Mouse (Mus musculus): ENCODE measurements around the gene Kansl3. TPM values are rescaled to one million over a fixed set of nuclear protein-coding genes. Genes with fewer than 3 reads are reported as not detected.

Gene Kansl3
- polyA plus RNA-seq, 1 experiment from 2014 or later = 36.3 TPM

DNA sequence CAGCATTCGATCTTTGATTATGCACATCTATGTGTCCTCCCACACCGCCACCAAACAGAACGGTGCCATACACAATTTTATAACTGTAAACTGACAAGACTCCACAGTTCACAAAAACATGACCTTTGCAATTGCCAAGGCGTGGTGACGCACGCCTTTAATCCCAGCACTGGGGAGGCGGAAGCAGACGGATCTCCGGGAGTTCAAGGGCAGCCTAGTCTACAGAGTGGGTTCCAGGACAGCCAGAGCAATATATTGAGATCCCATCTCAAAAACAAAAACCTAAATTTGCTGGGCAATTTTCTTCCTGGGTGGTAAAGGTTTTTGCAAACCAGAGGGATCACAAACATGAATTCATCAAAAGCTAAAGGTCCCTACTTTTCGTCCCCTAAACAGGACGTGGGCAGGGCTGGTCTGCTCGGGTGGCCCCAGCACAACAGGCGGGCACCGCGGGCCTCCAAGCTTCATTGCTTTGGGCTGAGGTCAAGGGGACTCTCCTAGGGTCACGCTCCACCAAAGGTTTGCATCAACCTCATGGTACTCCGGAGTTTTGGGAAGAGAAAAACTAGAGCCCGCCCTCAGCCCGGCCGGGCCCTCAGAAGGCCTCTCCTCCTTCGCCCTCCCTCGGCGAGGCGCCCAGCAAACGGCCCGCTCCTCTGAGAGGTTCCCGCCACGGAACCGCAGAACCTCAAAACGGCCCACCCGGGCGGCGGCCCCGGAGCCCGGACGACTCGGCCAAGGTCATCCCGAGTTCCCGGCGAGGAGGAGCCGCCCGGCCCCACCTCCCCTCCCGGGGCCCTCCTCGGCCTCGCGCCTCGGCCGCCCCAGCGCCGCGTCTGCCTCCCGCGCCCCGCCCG, 641 bp downstream of the Kansl3 start:
- Histone ChIP-seq H3K27me3 (ENCODE audit: control insufficient read depth, insufficient read depth, low read length) (no peaks in the 10 kb centered on the region), H3K36me3 (replicated peaks; ENCODE audit: control insufficient read depth, insufficient read depth) (peaks cover 26% of the 10 kb centered on the region), H3K27ac (peak overlapping the region; percentile 65), H3K9ac (peak overlapping the region; percentile 88), H3K4me2 (replicated peaks) (peak overlapping the region; percentile 73), H3K4me3 (replicated peaks; ENCODE audit: low read length) (peak overlapping the region; percentile 86), H3K9me3 (ENCODE audit: control insufficient read depth, low read length) (no peaks in the 10 kb centered on the region), H3K4me1 (replicated peaks; ENCODE audit: control insufficient read depth, insufficient read depth, low read length) (peaks cover 16% of the 10 kb centered on the region)
- ATAC-seq (ENCODE audit: low FRiP score) = peak; percentile 79
- 6% methylated on average over 43 of the region's 55 CpGs for WGBS
- DNase-seq (ENCODE audit: low spot score) = no peak

DNA sequence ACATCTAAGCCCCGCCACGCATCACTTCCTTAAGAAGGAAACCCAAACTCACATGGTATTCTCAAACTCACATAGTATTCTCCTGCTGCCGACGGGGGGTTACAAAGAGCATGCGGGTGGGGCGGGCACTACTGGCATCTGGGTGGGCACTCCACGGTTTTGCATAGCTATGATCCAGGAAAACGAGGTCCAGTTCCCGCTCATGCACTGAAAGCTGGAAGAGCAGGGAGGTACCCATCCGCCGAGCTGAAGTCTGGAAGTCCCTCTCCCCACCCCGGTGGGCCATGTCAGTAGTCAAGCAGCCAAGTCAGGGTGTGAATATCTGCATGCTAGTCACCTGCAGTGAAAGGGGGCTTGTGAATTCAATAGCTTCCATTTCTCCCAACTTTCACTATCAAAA, 1.3 kb downstream of the Kansl3 start:
- peak overlapping the region; percentile 86 for H3K4me3 ChIP-seq (replicated peaks; ENCODE audit: low read length)
- no peaks in the 10 kb centered on the region for H3K27me3 ChIP-seq (ENCODE audit: control insufficient read depth, insufficient read depth, low read length)
- no peak for ATAC-seq (ENCODE audit: low FRiP score)
- no peak for DNase-seq (ENCODE audit: low spot score)
- no peaks in the 10 kb centered on the region for H3K9me3 ChIP-seq (ENCODE audit: control insufficient read depth, low read length)
- peak overlapping the region; percentile 88 for H3K9ac ChIP-seq
- 60% methylated on average over 12 of the region's 12 CpGs for WGBS
- peaks cover 16% of the 10 kb centered on the region for H3K4me1 ChIP-seq (replicated peaks; ENCODE audit: control insufficient read depth, insufficient read depth, low read length)
- no peak overlapping the region for H3K27ac ChIP-seq
- peak overlapping the region; percentile 73 for H3K4me2 ChIP-seq (replicated peaks)
- peaks cover 31% of the 10 kb centered on the region for H3K36me3 ChIP-seq (replicated peaks; ENCODE audit: control insufficient read depth, insufficient read depth)

DNA sequence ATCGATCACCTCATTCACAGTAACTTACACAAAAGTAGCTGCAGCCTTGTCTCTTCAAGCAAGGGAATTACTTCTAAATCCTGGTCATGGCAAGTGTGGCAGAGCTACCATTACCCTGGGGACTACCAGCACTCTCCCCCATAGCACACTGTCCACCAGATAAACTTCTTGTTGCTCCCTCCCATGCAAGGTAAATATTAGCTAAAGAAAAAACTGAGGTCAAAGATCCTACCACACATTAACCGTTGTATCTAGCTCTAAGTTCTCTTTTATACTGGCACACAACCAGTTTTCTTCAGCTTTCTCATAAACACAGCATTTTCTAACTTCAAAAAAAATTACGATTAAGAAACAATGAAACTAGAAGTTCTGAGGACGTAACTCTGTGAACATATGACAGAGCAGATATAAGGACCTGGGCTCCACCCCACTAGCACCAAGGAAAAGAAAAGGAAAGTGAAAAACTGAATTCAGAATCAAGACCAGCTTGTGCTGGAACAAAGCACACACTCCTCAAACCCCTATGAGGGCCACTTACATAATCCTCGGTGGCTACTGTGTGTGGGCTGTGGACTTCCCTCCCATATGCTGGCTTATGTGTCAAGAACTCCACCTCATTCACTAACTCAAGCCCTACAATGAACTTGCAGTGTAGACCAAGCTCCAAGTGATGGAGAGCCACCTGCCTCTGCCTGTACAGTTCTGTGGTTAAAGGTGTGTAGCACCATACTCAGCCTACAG, 11.9 kb downstream of the Kansl3 start:
- no peaks in the 10 kb centered on the region for H3K27me3 ChIP-seq (ENCODE audit: control insufficient read depth, insufficient read depth, low read length)
- H3K9ac ChIP-seq = no peak overlapping the region
- no peak overlapping the region for H3K27ac ChIP-seq
- peaks cover 90% of the 10 kb centered on the region for H3K36me3 ChIP-seq (replicated peaks; ENCODE audit: control insufficient read depth, insufficient read depth)
- ATAC-seq (ENCODE audit: low FRiP score) = no peak
- no peak overlapping the region for H3K4me3 ChIP-seq (replicated peaks; ENCODE audit: low read length)
- H3K9me3 ChIP-seq (ENCODE audit: control insufficient read depth, low read length) = no peaks in the 10 kb centered on the region
- no peaks in the 10 kb centered on the region for H3K4me1 ChIP-seq (replicated peaks; ENCODE audit: control insufficient read depth, insufficient read depth, low read length)
- H3K4me2 ChIP-seq (replicated peaks) = no peak overlapping the region
- DNase-seq (ENCODE audit: low spot score) = no peak
- 96% methylated on average over 5 of the region's 5 CpGs for WGBS

DNA sequence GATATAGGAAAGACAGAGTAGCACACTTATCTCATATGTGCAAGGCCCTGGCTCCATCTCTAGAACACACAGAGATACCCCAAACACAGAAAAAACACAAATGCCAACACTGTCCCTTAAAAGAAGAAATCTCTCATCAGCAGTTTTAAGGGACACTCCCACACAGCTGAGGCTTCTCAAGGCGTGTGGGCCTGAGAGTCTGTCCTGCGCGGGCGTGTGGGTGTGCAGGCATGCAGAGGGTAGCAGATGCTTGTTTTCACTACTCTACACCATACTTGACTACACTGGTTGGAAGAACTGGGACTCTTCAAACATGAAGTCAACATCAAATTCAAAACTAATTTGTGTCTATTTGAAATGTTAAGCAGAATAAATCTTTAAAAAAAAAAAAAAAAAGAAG, 16.6 kb downstream of the Kansl3 start:
- no peaks in the 10 kb centered on the region for H3K27me3 ChIP-seq (ENCODE audit: control insufficient read depth, insufficient read depth, low read length)
- no peak for DNase-seq (ENCODE audit: low spot score)
- no peak overlapping the region for H3K9ac ChIP-seq
- H3K27ac ChIP-seq = no peak overlapping the region
- H3K4me3 ChIP-seq (replicated peaks; ENCODE audit: low read length) = no peak overlapping the region
- no peaks in the 10 kb centered on the region for H3K9me3 ChIP-seq (ENCODE audit: control insufficient read depth, low read length)
- H3K4me2 ChIP-seq (replicated peaks) = no peak overlapping the region
- WGBS = 95% methylated on average over 4 of the region's 4 CpGs
- no peak for ATAC-seq (ENCODE audit: low FRiP score)
- no peaks in the 10 kb centered on the region for H3K4me1 ChIP-seq (replicated peaks; ENCODE audit: control insufficient read depth, insufficient read depth, low read length)
- peaks cover 97% of the 10 kb centered on the region for H3K36me3 ChIP-seq (replicated peaks; ENCODE audit: control insufficient read depth, insufficient read depth)

DNA sequence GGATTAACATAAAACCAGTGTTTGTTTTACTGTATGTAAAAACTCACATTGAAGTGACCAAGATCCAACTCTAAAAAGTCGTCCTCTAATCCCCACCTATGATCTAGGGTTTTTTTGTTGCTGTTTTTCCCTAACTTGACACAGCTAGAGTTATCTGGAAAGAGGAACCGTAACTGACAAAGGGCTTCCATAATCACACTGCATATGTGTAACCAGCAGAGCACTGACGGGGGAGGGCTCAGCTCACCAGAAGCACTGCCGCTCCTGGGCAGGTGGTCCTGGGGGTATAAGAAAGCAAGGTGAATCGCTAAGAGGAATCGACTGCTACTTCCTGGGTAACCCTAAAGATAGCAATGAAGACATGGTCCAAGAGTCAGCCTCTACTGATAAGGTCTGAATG, 26.4 kb downstream of the Kansl3 start:
- H3K27ac ChIP-seq = no peak overlapping the region
- WGBS = 95% methylated on average over 6 of the region's 6 CpGs
- no peak overlapping the region for H3K4me3 ChIP-seq (replicated peaks; ENCODE audit: low read length)
- no peaks in the 10 kb centered on the region for H3K4me1 ChIP-seq (replicated peaks; ENCODE audit: control insufficient read depth, insufficient read depth, low read length)
- H3K27me3 ChIP-seq (ENCODE audit: control insufficient read depth, insufficient read depth, low read length) = no peaks in the 10 kb centered on the region
- DNase-seq (ENCODE audit: low spot score) (no peak), ATAC-seq (ENCODE audit: low FRiP score) (no peak)
- H3K9me3 ChIP-seq (ENCODE audit: control insufficient read depth, low read length) = no peaks in the 10 kb centered on the region
- H3K9ac ChIP-seq = no peak overlapping the region
- H3K36me3 ChIP-seq (replicated peaks; ENCODE audit: control insufficient read depth, insufficient read depth) = peaks cover 100% of the 10 kb centered on the region
- H3K4me2 ChIP-seq (replicated peaks) = no peak overlapping the region

DNA sequence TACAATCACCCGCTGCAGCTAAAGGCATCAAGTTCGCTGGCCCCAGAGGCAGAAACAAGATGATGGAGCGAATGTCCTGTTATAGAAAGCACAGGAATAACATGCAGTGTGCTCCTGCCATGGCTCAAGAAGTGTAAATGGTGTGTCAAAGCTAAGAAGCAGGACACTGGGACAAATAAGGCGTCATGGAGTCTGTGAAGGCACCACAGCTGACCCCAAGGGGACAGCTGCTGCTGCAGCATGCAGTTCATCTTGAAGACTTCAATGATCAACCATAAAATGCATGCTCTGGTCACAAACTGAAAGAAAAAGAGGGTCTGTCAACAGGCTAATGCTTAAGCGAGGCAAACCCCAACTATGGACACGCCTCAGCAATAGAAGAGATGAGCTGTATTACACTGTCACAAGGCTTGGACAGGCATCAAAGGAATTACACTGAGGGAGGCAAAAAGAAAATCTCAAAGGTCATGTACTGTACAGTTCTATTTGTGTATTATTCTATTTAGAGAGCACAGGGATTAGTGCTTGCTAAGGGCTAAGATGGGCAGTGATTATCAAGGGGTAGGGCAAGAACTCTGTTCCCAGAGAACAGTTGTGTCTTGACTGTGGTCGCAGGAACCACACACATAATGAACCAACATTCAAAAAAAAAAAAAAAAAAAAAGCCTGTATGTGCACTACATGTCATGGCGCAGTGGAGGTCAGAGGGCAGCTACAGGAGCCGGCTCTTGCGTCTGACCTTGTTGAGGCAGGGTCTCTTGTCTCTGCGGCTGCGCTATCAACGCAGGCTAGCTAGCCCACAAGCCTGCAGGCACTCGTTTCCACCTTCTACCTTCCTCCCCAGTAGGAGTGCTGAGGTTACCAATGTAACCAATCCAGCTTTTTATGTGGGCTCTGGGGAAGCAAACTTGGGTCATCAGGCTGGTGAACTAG, 35.8 kb downstream of the Kansl3 start:
- DNase-seq (ENCODE audit: low spot score) (no peak), ATAC-seq (ENCODE audit: low FRiP score) (no peak)
- Histone ChIP-seq H3K9me3 (ENCODE audit: control insufficient read depth, low read length) (no peaks in the 10 kb centered on the region), H3K27ac (no peak overlapping the region), H3K4me3 (replicated peaks; ENCODE audit: low read length) (no peak overlapping the region), H3K4me1 (replicated peaks; ENCODE audit: control insufficient read depth, insufficient read depth, low read length) (no peaks in the 10 kb centered on the region), H3K36me3 (replicated peaks; ENCODE audit: control insufficient read depth, insufficient read depth) (peaks cover 57% of the 10 kb centered on the region), H3K4me2 (replicated peaks) (no peak overlapping the region), H3K9ac (no peak overlapping the region), H3K27me3 (ENCODE audit: control insufficient read depth, insufficient read depth, low read length) (no peaks in the 10 kb centered on the region)
- 88% methylated on average over 14 of the region's 14 CpGs for WGBS

DNA sequence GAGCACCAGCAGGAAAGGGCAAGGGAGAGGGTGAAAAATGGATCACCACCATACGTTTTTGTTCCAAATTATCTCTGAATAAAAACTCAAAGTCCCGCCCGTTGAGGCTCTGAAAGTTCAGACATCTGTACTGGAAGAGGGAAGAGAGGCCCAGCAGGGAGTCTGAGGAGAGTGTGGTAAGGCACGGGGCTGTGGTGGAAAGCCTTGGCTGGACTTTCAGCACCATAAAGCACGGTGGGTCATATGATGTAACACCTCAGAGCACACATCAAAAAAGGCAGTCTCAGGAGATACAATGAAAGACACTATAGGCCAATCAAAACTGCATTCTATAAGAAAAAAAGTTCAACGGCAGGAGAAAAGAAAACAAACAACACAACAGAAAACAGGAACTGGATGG, 37.2 kb downstream of the Kansl3 start:
- H3K4me1 ChIP-seq (replicated peaks; ENCODE audit: control insufficient read depth, insufficient read depth, low read length) = no peaks in the 10 kb centered on the region
- DNase-seq (ENCODE audit: low spot score) (no peak), ATAC-seq (ENCODE audit: low FRiP score) (no peak)
- H3K4me3 ChIP-seq (replicated peaks; ENCODE audit: low read length) = no peak overlapping the region
- no peak overlapping the region for H3K4me2 ChIP-seq (replicated peaks)
- H3K27me3 ChIP-seq (ENCODE audit: control insufficient read depth, insufficient read depth, low read length) = no peaks in the 10 kb centered on the region
- H3K27ac ChIP-seq = no peak overlapping the region
- H3K9me3 ChIP-seq (ENCODE audit: control insufficient read depth, low read length) = no peaks in the 10 kb centered on the region
- H3K36me3 ChIP-seq (replicated peaks; ENCODE audit: control insufficient read depth, insufficient read depth) = peaks cover 42% of the 10 kb centered on the region
- WGBS = 77% methylated on average over 6 of the region's 6 CpGs
- no peak overlapping the region for H3K9ac ChIP-seq

DNA sequence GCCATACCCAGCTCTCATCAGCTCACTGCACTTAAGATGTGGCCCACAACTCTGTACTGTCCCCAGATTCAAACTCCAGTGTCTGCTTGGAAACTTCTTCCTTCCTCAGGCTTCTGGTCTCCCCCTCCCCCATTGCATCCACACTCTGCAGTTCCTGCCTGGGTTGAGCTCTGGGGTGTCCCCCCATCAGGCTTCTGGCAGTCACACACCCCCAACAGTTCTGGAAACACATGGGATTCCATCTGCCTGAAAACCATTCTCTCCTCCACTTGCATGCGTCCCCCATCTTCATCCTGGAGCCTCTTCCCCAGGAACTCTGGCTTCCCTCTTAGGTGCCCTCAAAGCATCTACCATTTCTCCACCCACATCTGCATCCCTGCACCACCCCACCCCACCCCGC, 42.2 kb downstream of the Kansl3 start:
- Histone ChIP-seq H3K4me2 (replicated peaks) (no peak overlapping the region), H3K4me1 (replicated peaks; ENCODE audit: control insufficient read depth, insufficient read depth, low read length) (no peaks in the 10 kb centered on the region), H3K9ac (no peak overlapping the region), H3K27me3 (ENCODE audit: control insufficient read depth, insufficient read depth, low read length) (no peaks in the 10 kb centered on the region), H3K36me3 (replicated peaks; ENCODE audit: control insufficient read depth, insufficient read depth) (peaks cover 20% of the 10 kb centered on the region), H3K9me3 (ENCODE audit: control insufficient read depth, low read length) (no peaks in the 10 kb centered on the region), H3K27ac (no peak overlapping the region), H3K4me3 (replicated peaks; ENCODE audit: low read length) (no peak overlapping the region)
- WGBS = 93% methylated on average over 2 of the region's 2 CpGs
- no peak for DNase-seq (ENCODE audit: low spot score)
- no peak for ATAC-seq (ENCODE audit: low FRiP score)

DNA sequence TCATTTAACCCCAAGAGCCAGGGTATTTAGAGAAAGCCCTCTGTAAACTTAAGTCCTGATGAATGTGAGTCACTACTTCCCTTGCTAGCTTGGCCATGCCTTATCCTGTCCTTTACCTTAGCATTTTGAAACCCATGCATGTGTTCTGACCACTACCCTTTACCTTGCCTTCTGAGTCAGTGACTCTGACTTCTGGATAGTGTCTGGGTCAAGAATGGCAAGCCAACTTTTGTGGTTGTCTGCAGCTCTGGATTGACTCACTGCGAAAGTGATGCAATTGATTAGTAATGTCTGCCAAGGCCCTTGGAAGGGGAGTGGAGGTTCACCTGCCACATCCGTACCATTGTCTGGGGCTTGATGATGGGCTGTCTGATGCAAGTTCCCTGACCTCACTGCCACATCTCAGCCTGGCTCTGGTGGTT, 43.1 kb downstream of the Kansl3 start:
- no peak overlapping the region for H3K4me2 ChIP-seq (replicated peaks)
- no peaks in the 10 kb centered on the region for H3K9me3 ChIP-seq (ENCODE audit: control insufficient read depth, low read length)
- ATAC-seq (ENCODE audit: low FRiP score) (no peak), DNase-seq (ENCODE audit: low spot score) (no peak)
- no peak overlapping the region for H3K4me3 ChIP-seq (replicated peaks; ENCODE audit: low read length)
- 93% methylated on average over 2 of the region's 2 CpGs for WGBS
- no peak overlapping the region for H3K9ac ChIP-seq
- H3K27ac ChIP-seq = no peak overlapping the region
- H3K4me1 ChIP-seq (replicated peaks; ENCODE audit: control insufficient read depth, insufficient read depth, low read length) = no peaks in the 10 kb centered on the region
- H3K27me3 ChIP-seq (ENCODE audit: control insufficient read depth, insufficient read depth, low read length) = no peaks in the 10 kb centered on the region
- H3K36me3 ChIP-seq (replicated peaks; ENCODE audit: control insufficient read depth, insufficient read depth) = peaks cover 14% of the 10 kb centered on the region

Measured in hindbrain, embryonic 14.5 days (tissue).